Mouse (Mus musculus) adrenal gland, postnatal 10 days (tissue): ENCODE results near the gene 1700018F24Rik. TPM values are rescaled to one million over a fixed set of nuclear protein-coding genes. Genes with fewer than 3 reads are reported as not detected.
A peak's percentile ranks its signal among the peaks of the same experiment; 100 is the strongest.
"Not testable (repeated sequence)": the region's sequence is repeated elsewhere in the genome, so short reads cannot be mapped to it uniquely, and the experiment has no call there.

Source experiments
- DNase-seq: peaks from one replicate; pipeline ENCODE4 v3.0.0; 2021; ENCODE audit warnings: mixed read lengths
- long read RNA-seq, 2 experiments: library from polyadenylated mRNA; stranded (forward); transcript quantifications; one replicate each; pipeline ENCODE4 v2.0.0; 2021
- total RNA-seq, 2 experiments: library from RNA; stranded (reverse); gene quantifications; 2 replicates each; pipeline ENCODE4 v1.2.3; 2021

Gene 1700018F24Rik
- not detected for total RNA-seq
- long read RNA-seq, experiment 1 = 0 reads
- long read RNA-seq, experiment 2 = 0 reads

DNA sequence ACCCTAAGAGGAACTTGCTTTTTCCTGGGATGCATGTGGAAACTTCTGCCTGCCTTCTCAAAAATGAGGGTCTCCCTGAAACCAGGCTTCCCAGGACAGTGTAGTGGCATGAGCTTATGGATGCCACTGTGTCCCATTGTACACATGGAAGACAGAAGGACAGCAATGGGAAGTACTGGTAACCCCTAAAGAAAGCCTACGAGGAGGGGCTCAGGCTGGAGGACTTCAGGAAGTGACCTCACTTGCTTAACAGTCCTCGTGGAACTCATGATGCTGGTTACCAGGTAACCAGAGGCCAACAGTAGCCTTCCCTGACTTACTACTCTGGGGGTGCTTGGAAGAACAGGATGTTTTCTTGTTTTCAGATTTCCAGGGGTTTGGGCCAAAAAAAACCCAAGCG, at the start of gene 1700018F24Rik:
Gene 1700018F24Rik, plus strand, starts transcription at position 301 of the 400 bp plus-strand sequence.
- DNase-seq = not testable (repeated sequence)

DNA sequence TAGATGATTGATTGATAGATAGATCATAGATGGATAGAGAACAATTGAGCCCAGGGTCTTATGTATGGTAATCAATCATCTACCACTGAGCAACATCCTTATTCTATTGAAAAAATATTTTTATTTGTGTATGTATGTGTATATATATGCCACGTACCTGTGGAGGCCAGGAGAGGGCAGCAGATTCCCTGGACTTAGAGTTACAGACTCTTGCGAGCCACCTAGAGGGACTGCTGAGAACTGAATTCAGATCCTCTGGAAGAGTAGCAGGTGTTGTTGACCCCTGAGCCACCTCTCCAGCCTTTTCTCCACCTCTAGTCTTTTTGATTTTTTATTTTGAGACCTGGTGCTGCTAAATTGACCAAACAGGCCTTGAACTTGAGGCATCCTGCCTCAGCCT, 44.3 kb upstream of the 1700018F24Rik start:
- no peak for DNase-seq

DNA sequence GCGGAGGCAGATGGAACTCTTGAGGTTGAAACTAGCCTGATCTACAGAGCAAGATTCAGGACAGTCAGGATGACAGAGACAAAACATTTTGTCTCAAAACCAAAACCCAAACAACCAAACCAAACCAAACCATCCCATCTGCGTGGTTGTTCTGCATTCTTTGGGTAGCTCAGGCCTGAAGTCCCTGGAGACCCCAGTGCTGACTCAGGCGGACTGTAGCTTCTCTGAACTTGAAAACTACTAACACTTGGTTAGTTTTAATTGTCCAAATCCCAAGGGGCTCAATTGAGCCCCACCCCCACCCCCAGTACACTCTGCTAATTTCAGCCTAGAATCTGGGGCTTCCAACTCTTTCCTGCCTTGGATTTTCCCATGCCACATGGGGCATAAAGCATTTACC, 39.4 kb upstream of the 1700018F24Rik start:
- no peak for DNase-seq

DNA sequence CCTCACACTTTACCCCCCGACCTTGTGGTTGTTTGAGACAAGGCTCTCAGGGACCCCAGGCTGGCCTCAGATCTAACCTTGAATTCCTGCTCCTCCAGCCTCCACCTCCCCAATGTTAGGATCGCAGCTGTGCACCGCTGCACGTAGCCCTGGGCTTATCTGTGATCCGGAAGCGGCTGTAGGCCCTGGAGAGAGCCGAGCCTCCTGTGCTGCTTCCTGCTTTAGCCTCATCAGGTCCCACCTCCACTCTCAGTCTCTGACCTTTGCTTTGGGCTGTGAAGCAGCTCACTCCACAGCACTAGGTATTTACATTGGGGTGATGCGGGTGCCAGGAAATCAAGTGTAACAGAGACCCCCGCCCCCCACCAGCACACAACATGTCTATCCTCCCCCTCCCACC, 38.3 kb upstream of the 1700018F24Rik start:
- DNase-seq = no peak

DNA sequence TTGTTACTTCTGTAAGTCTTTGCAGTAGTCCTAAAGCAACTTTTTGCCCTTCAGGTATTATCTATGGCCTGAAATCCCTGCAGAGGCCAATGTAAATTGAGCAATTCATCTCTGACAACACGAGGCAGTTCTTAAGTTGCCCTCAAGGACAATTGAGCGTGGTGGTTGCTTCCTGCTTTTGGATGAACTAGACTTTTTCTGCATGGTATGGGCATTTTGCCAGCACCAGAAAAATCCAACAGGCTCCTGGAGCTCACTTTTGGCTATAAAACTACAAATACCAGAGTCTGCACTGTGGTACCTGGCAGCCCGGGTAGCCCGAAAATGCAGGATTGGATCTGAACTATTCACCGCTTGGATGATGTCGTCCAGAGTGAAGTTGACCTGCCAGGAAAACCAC, 37.2 kb upstream of the 1700018F24Rik start:
- DNase-seq = peak; percentile 46

DNA sequence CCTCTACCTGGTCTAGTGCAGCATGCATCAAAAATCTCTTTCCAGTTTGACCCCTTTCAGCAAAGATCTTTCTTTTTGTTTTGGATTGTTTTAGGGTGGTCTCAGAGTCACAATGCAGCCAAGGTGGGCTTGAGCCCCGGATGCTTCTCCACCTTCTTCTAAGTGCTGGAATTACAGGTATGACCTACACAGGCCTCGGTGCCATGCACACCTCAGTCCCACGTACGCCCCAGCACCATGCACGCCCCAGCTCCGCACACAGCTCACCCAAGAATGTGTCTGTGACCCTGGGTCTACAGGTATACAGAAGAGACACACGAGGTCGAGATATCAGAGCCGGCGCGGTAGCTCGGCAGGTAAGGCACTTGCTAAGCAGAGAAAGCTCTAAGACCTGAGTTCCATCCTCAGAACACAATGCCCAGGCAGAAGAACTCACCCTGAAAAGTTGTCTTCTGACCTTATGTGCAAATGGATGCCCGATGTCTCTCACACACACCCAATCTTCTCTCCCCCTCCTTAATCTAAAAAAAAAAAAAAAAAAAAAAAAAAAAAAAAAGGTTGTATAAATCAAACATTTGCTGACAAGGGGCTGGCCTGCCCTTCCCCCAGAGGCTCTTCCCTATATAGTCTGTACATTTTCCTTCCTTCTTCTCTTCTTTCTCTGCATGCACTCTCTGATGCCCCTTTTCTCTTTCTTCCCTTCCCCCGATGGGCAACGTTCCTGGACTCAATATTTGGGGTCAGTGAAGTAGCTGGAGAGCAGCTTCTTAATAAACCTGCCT, 33.7 kb upstream of the 1700018F24Rik start:
- no peak for DNase-seq

DNA sequence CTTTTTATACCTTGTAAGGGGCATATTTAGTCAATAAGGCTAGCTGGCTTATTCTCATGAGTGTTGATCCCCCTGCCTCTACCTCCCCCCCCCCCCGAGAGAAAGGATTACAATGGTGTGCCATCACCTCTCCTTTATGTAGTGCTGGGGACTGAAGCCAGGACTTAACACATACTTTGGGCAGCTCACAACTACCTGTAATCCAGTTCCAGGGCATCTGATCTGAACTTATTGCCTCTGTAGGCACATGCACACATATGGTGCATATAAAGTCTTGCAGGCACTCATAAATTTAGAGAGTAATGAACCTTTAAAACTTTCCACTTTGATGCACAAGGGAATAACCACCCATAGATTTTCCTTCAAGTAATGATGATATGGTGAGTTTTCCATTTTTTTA, 28.5 kb upstream of the 1700018F24Rik start:
- no peak for DNase-seq

DNA sequence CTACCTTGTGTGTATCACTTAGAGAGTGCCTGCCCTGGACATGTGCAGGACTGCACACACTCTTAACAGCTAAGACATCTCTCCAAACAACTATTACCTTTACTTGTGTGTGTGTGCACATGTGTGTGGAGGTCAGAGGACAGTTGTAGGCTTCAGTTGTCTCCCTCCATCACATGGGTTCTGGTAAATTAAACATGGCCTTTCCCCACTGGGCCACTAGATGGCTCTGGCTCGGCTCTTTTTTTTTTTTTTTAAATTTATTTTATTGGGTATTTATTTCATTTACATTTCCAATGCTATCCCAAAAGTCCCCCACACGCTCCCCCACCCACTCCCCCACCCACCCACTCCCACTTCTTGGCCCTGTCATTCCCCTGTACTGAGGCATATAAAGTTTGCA, 26.0 kb upstream of the 1700018F24Rik start:
- not testable (repeated sequence) for DNase-seq

DNA sequence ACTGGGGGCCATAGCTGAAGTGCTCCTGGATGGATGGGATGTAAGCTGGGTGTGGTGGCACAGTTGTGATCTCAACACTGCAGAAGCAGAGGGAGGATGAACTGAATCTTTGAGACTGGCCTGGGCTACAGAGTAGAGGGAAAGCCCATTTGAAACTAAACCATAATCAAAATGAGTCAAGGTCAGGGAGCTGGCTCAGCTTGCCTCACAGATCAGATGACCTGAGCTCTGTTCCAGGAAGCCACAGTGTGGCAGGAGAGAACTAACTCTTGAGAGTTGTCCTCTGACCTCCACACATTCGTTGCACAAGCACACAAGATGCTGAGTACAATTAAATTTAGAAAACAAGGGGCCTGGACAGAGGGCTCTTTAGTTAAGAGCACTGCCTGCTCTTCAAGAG, 22.5 kb upstream of the 1700018F24Rik start:
- peak; percentile 24 for DNase-seq

DNA sequence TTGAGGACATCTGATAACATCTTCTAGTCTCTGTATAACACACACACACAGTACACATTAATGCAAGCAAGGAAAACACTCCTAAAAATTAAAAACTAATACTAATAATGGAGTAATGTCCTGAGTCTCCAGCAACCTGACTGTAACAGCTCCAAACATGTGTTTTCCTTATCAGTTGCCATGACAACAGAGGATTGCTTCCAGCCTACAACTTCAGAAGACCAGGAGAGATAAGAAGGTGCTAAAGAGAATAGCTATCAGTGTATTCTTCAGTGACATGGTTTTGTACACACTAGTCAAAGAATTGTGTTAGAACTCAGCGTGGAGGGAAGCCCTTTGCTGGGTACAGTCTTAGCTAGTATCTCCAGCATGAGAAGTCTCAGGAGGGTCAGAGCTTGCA, 22.1 kb upstream of the 1700018F24Rik start:
- not testable (repeated sequence) for DNase-seq

DNA sequence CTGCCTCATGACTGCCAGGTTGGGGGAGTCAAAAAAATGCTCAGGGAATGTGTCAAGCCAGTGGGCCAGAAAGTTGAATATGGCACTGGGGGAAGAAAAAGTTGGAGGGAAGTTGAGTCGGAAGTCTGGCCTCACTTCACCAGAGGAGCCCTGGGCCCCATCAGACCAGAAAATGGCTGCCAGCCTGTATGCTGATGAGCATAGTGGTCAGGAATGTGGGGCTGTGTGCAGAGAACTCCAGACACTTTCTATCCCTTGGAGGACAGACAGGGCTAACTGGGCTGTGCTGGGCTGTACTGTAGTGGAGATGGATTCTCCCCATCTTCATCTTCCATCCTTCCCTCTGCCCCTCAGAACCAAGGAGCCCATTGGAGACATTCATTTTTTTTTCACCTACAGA, 12.3 kb upstream of the 1700018F24Rik start:
- not testable (repeated sequence) for DNase-seq

DNA sequence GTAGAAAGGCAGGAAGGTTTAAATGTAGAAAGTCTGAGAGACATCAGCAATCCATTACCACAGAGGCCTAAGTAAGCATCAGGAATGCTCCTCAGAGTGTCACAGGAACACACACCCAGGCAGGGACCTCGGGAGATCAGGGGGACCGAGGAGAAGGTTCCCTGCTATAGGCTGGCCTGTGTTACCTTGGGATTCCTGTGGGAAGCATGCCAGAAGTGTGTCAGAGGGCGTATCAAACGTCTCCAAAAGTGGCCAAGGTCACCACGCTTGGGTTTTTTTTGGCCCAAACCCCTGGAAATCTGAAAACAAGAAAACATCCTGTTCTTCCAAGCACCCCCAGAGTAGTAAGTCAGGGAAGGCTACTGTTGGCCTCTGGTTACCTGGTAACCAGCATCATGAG, 10.4 kb upstream of the 1700018F24Rik start, which contains the start of gene Gm4871:
Gene Gm4871, minus strand, starts transcription at position 364 of the 400 bp plus-strand sequence.
- peak; percentile 54 for DNase-seq

DNA sequence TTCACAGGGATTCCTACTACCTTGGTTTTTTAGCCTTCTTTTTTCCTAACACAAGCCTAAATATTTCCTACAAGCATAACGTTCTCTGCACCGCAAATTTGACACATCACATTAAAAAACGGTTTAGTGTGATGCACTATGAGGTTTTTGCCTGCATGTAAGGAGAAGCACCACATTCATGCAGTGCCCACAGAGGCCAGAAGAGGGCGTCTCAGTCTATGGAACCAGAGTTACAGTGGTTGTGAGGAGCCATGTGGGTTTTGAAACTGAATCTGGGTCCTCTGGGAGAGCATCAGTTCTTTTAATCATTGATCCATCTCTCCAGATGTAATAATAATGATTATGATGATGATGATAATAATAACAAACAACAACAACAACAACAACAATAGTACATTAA, 1.2 kb upstream of the 1700018F24Rik start:
- DNase-seq = peak; percentile 35

DNA sequence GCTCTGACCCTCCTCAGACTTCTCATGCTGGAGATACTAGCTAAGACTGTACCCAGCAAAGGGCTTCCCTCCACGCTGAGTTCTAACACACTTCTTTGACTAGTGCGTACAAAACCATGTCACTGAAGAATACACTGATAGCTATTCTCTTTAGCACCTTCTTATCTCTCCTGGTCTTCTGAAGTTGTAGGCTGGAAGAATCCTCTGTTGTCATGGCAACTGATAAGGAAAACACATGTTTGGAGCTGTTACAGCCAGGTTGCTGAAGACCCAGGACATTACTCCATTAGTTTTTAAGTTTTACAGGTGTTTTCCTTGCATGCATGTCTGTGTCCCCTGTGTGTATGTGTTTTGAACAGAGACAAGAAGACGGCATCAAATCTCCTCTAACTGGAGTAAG, 11.4 kb downstream of the 1700018F24Rik start:
- not testable (repeated sequence) for DNase-seq

DNA sequence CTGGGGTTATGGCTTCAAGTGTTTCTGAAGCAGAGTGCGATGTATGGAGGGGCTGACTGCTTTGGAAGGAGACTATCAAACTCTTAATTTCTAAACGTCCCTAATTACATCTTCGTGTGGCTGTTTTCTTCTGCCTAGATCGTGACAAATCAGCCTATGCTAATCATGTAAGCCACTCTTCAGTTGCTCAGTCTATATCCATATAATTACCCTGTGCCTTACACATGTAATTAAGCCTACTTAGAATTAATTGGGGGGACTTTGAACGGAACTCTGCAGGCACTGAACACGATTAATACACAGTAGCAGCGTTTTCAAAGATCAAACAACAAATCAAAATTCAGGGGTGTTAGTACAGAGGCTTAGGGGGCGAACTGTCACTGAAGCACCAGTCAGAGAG, 15.1 kb downstream of the 1700018F24Rik start:
- DNase-seq = no peak

DNA sequence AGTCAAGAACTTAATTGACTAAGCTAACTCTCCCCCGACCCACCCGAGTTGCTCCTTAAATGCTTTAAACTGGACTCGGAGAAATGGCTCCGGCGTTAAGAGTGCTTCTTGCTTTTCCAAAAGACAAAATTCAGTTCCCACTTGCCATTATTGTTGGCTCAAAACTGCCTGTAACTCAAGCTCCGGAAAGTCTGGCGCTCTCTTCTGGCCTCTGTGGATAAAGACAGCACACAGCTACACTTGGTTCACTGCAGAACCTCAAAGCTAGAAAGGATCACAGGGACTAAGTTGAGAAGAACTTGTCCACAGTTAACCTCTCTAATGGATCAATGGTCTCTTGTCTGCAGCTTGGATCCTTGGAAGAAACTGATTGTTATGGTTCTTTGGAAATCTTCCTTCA, 15.9 kb downstream of the 1700018F24Rik start:
- DNase-seq = peak; percentile 15

DNA sequence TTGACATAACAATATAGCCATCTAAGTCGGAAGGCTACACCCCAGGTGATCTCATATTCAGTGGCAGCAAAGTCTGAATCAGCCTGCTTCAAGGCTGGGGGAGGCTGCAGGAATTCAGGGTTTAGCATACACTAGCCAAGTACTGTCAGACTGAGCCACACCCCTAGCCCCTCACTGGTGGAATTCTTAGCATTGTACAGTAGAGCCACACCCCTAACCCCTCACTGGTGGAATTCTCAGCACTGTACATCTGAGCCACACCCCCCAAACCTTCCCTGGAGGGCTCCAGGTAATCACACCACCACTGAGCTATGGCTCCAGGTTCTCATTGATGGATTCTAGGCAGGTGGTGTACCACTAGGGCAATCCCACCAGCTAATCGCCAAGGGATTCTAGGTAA, 16.7 kb downstream of the 1700018F24Rik start:
- no peak for DNase-seq

DNA sequence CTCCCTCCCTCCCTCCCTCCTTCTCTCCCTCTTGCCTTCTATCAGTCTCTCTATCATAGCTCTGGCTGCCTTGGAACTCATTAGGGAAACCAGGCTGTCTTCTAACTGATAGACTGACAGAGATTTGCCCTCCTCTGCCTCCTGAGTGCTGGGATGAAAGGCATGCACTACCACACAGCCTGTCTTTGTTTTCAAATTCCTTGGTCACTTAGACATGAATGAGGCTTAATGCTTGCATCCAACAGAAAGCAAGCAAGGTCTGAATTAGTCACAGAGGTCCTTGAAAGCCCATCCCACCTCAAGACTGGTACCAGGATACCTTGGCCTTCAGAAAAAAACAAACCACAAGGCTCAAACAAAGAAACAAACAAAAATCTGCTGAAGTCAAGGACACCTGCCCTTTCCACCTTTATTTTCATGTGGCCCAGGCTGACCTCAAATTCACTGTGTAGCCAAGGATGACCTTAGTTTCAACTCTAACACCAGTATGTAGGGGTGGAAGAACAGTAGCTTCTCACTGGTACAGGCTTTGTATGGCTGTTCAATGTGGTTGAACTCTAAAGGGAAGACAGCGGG, 22.1 kb downstream of the 1700018F24Rik start:
- DNase-seq = no peak

DNA sequence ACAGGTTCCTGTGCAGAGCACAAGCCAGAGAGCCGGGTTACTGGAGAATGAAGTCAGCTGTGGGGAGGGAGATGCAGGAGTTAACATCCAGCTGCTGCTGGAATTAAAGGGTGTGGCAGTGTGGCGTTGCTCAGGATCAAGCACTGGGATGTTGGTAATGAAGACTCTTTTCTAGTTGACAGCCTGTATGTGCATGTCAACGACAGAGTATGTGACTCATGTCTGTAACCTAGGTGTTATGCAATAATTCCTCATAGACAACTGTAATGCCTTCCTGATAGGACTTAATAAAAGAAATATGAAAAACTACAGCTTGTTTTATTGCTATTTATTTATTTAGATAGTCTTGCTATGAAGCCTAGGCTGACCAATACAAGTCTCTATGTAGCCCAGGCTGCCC, 26.1 kb downstream of the 1700018F24Rik start:
- no peak for DNase-seq

DNA sequence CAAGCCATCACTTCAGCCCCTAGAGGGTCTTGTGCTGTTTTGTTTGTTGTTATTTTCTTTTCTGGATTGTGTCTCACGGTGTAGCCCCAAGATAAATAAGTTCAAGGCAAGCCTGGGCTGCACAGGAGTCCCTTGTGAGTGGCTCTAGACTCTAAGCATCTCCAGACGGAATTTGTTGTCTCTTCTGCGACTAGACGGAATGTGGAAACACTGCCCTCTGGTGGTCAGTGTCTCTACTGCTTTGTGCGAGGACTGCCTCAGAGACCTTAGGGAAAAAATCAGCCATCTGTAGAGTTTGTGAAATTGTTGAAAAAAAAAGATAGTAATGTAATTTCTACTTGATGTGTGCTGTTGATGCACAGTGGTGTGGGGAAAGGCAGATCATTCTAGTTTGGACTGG, 26.9 kb downstream of the 1700018F24Rik start:
- peak; percentile 85 for DNase-seq

DNA sequence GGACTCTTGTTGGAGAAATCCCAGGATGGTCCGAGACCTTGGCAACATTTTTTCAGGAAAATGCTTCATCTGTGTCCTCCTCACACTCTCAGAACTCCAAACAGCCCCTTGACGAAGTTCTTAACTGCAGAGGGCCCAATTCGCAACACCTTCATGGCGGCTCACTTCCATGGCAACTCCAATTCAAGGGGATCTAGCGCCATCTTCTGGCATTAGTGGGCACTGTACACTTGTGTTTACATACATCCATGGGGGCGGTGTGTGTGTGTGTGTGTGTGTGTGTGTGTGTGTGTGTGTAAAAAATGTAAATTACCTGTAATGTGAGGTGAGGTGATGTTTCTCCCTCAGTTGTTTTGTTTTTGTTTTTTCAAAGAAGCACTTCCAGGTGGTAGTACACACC, 28.6 kb downstream of the 1700018F24Rik start:
- no peak for DNase-seq

DNA sequence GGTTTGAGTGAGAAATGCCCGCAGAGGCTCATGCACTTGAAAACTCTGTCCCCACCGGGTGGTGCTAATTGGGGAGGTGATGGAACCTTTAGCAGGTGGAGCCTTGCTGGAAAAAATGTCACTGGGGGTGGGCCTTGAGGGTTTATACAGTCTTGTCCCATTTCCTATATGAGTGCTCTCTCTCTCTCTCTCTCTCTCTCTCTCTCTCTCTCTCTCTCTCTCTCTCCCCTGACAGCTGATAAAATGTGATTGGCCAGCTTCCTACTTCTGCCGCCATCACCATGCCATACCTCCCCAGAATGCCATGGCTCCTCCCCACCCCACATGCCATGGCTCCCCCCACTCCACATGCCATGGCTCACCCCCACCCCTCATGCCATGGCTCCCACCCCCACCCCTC, 32.3 kb downstream of the 1700018F24Rik start:
- DNase-seq = no peak

DNA sequence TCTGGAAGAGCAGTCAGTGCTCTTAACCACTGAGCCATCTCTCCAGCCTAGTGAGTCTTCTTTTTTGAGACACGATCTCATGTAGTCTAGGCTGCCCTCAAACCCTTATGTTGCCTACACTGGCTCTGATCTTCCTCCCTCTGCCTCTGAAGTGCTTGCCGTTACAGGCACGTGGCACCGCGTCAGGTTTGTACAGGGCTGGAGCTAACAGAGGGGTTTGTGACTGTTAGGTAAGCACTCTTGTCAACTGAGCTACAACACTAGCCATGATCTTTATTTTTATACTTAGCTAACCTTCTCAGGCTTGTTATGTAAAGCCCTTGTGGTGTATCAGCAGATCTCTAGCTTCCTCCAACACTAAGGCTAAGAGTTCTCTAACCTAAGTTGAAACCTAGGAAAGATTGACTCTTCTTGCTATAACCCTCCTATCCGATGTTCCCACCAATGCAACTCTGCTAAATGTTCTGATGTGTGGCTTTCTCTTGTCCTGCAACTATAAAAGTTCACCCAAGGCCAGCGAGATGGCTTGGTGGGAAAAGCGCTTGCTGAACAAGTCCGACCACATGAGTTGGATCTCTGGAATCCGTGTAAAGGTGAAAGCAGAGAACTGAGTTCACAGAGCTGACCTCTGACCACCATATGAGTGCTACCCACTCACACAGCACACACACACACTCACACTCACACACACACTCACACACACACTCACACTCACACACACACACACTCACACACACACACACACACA, 39.2 kb downstream of the 1700018F24Rik start:
- no peak for DNase-seq
